Mouse (Mus musculus) kidney, embryonic 14.5 days (tissue): Measurements from ENCODE around the gene Cyyr1. TPM values are rescaled to one million over a fixed set of nuclear protein-coding genes. Genes with fewer than 3 reads are reported as not detected.
"Not testable (repeated sequence)": the region's sequence is repeated elsewhere in the genome, so short reads cannot be mapped to it uniquely, and the experiment has no call there.

Source experiments
- ATAC-seq: fragments of 200-750 bp; cut with Nextera tagmentation; 2 replicates; pipeline ENCODE4 v1.8.0; 2017; ENCODE audit warnings: moderate number of reproducible peaks, mild to moderate bottlenecking, moderate TSS enrichment, moderate library complexity; ENCODE audit not compliant: low FRiP score, low TSS enrichment
- H3K27ac ChIP-seq: fragments of 300-500 bp; sonication (generic); 2 replicates; pipeline ENCODE4 v1.5.1; 2014; ENCODE audit warnings: low read depth, mild to moderate bottlenecking, low read length, moderate library complexity, mixed read lengths
- H3K27me3 ChIP-seq: fragments of 300-500 bp; sonication (generic); 2 replicates; pipeline ENCODE4 v1.6.1; 2014; ENCODE audit warnings: mild to moderate bottlenecking, low read length; ENCODE audit not compliant: control insufficient read depth, insufficient read depth
- H3K36me3 ChIP-seq: fragments of 300-500 bp; sonication (generic); 2 replicates; pipeline ENCODE4 v1.6.1; 2014; ENCODE audit warnings: low read length, mixed read lengths; ENCODE audit not compliant: control insufficient read depth, insufficient read depth
- H3K4me1 ChIP-seq: fragments of 300-500 bp; sonication (generic); 2 replicates; pipeline ENCODE4 v1.6.1; 2014; ENCODE audit warnings: low read length, mixed read lengths; ENCODE audit not compliant: control insufficient read depth, insufficient read depth
- H3K4me2 ChIP-seq: fragments of 300-500 bp; sonication (generic); replicated peaks from 2 replicates; pipeline ENCODE4 v1.6.1; 2014; ENCODE audit warnings: low read depth, mild to moderate bottlenecking, low read length
- H3K4me3 ChIP-seq: fragments of 300-500 bp; sonication (generic); 2 replicates; pipeline ENCODE4 v1.5.1; 2014; ENCODE audit warnings: mild to moderate bottlenecking, low read length
- H3K9ac ChIP-seq: fragments of 300-500 bp; sonication (generic); 2 replicates; pipeline ENCODE4 v1.6.1; 2014; ENCODE audit warnings: low read depth, mild to moderate bottlenecking, low read length, moderate library complexity
- H3K9me3 ChIP-seq: fragments of 300-500 bp; sonication (generic); 2 replicates; pipeline ENCODE4 v1.6.1; 2016; ENCODE audit warnings: low read length; ENCODE audit not compliant: control insufficient read depth
- whole genome bisulfite sequencing: fragments of 180-500 bp; shearing (Covaris S2); extraction: QIAGEN DNeasy Blood & Tissue Kit; methylation state at CpG from one replicate; pipeline ENCODE4 v1.1.7; 2014; 5-methylcytosine and 5-hydroxymethylcytosine counted together
- polyA plus RNA-seq: library from polyadenylated mRNA; unstranded; fragments of >200 nt; fragmentation: Nextera tagmentation; extraction: Ambion mirVana; gene quantifications from 2 replicates; pipeline ENCODE4 v1.2.1, GENCODE M21; 2014

The Cyyr1 gene
- polyA plus RNA-seq, result 6.7 and 6.8 TPM in 2 replicates

GRCm38 (mm10) chr16:85553297-85553696, at the start of gene Cyyr1:
Gene Cyyr1, minus strand, starts transcription at chr16:85553397.
- H3K9me3 ChIP-seq, H3K4me3 ChIP-seq, H3K4me2 ChIP-seq, H3K27me3 ChIP-seq, H3K36me3 ChIP-seq, H3K9ac ChIP-seq, ATAC-seq, H3K4me1 ChIP-seq, H3K27ac ChIP-seq: not testable (repeated sequence)
- WGBS, result 81% methylated on average over 11 of the region's 13 CpGs

- H3K27me3 ChIP-seq, result no peaks in the 10 kb centered on the region
- no peak for ATAC-seq
Measured at GRCm38 (mm10) chr16:85588844-85589243, 35.6 kb upstream of the Cyyr1 start.

GRCm38 (mm10) chr16:85587573-85588226, 34.5 kb upstream of the Cyyr1 start:
- no peaks in the 10 kb centered on the region for H3K36me3 ChIP-seq
- H3K4me1 ChIP-seq, result no peaks in the 10 kb centered on the region
- no peak overlapping the region for H3K4me3 ChIP-seq
- no peaks in the 10 kb centered on the region for H3K27me3 ChIP-seq
- 89% methylated on average over 4 of the region's 4 CpGs for WGBS
- no peak overlapping the region for H3K4me2 ChIP-seq
- H3K9me3 ChIP-seq, result no peaks in the 10 kb centered on the region
- H3K9ac ChIP-seq, result no peak overlapping the region
- H3K27ac ChIP-seq, result no peak overlapping the region
- ATAC-seq, result no peak

More at GRCm38 (mm10) chr16:85588844-85589243, 35.6 kb upstream of the Cyyr1 start:
- H3K4me3 ChIP-seq, result no peak overlapping the region
- no peak overlapping the region for H3K27ac ChIP-seq
- H3K4me2 ChIP-seq, result no peak overlapping the region
- WGBS, result 84% methylated on average over 7 of the region's 7 CpGs
- no peaks in the 10 kb centered on the region for H3K36me3 ChIP-seq
- H3K9ac ChIP-seq, result no peak overlapping the region
- H3K4me1 ChIP-seq, result no peaks in the 10 kb centered on the region
- H3K9me3 ChIP-seq, result no peaks in the 10 kb centered on the region

- Histone ChIP-seq H3K4me1 (no peaks in the 10 kb centered on the region), H3K9ac (no peak overlapping the region), H3K4me2 (no peak overlapping the region), H3K9me3 (no peaks in the 10 kb centered on the region), H3K36me3 (no peaks in the 10 kb centered on the region), H3K27me3 (no peaks in the 10 kb centered on the region), H3K4me3 (no peak overlapping the region), H3K27ac (no peak overlapping the region)
- WGBS, result 82% methylated on average over 5 of the region's 5 CpGs
- ATAC-seq, result no peak
Measured at GRCm38 (mm10) chr16:85566474-85566873, 13.3 kb upstream of the Cyyr1 start.

- 47% methylated on average over 8 of the region's 8 CpGs for WGBS
Measured at GRCm38 (mm10) chr16:85553838-85554237, 641 bp upstream of the Cyyr1 start.

GRCm38 (mm10) chr16:85551976-85552375, 1.2 kb downstream of the Cyyr1 start:
- not testable (repeated sequence) for H3K9me3 ChIP-seq, H3K4me1 ChIP-seq, ATAC-seq, H3K9ac ChIP-seq, H3K4me3 ChIP-seq, H3K4me2 ChIP-seq, H3K36me3 ChIP-seq, H3K27me3 ChIP-seq, H3K27ac ChIP-seq
- WGBS, result 91% methylated on average over 1 of the region's 11 CpGs

More at GRCm38 (mm10) chr16:85553838-85554237, 641 bp upstream of the Cyyr1 start:
- Histone ChIP-seq H3K27ac (no peak overlapping the region), H3K4me3 (no peak overlapping the region), H3K9ac (no peak overlapping the region), H3K36me3 (no peaks in the 10 kb centered on the region), H3K4me1 (no peaks in the 10 kb centered on the region), H3K4me2 (no peak overlapping the region), H3K9me3 (no peaks in the 10 kb centered on the region), H3K27me3 (no peaks in the 10 kb centered on the region)
- no peak for ATAC-seq

- Histone ChIP-seq H3K27me3 (no peaks in the 10 kb centered on the region), H3K4me3 (peak overlapping the region; percentile 41), H3K4me2 (peak overlapping the region; percentile 75), H3K9ac (peak overlapping the region; percentile 61), H3K36me3 (no peaks in the 10 kb centered on the region), H3K4me1 (no peaks in the 10 kb centered on the region), H3K27ac (no peak overlapping the region), H3K9me3 (no peaks in the 10 kb centered on the region)
- WGBS, result 2% methylated on average over 25 of the region's 25 CpGs
- ATAC-seq, result peak; percentile 84
Measured at GRCm38 (mm10) chr16:85549971-85550567, 3.1 kb downstream of the Cyyr1 start.

- Histone ChIP-seq H3K36me3 (no peaks in the 10 kb centered on the region), H3K4me2 (no peak overlapping the region; the same call in 1 of the 2 replicates), H3K4me1 (no peaks in the 10 kb centered on the region), H3K9me3 (no peaks in the 10 kb centered on the region), H3K9ac (no peak overlapping the region), H3K27ac (no peak overlapping the region), H3K4me3 (no peak overlapping the region), H3K27me3 (no peaks in the 10 kb centered on the region)
- 46% methylated on average over 6 of the region's 6 CpGs for WGBS
- ATAC-seq, result no peak
Measured at GRCm38 (mm10) chr16:85546519-85546918, 6.7 kb downstream of the Cyyr1 start.

- ATAC-seq, result no peak
- Histone ChIP-seq H3K9ac (no peak overlapping the region), H3K36me3 (no peaks in the 10 kb centered on the region), H3K9me3 (no peaks in the 10 kb centered on the region), H3K27me3 (no peaks in the 10 kb centered on the region), H3K4me2 (no peak overlapping the region), H3K4me3 (no peak overlapping the region), H3K27ac (no peak overlapping the region), H3K4me1 (no peaks in the 10 kb centered on the region)
- WGBS, result 59% methylated on average over 4 of the region's 4 CpGs
Measured at GRCm38 (mm10) chr16:85541676-85542273, 11.4 kb downstream of the Cyyr1 start.
